Mouse (Mus musculus): ENCODE data around the gene Fbxo17. TPM values are rescaled to one million over a fixed set of nuclear protein-coding genes. Genes with fewer than 3 reads are reported as not detected.

The Fbxo17 gene
- polyA plus RNA-seq, 1 experiment from 2014 or later: 8.3 TPM

DNA sequence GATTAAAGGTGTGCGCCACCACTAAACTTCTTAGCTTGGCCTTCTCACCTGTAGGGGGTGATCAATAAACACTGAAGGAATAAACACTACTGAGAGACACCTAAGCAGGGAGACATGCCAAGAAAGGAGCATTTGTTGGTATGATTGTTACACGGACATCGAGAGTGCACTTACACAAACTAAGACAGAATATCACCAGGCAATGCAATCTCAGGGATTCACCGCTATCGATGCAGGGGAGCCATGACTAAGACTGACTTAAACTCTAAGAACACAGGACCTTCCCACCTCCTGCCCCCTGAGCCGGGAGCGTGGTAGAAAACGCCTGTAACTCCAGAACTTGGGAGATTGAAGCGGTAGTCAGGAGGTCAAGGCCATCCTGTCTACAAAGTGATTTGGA is 24.3 kb downstream of the Fbxo17 start:
- Histone ChIP-seq H3K4me1 (replicated peaks; ENCODE audit: control insufficient read depth, insufficient read depth, low read length) (no peaks in the 10 kb centered on the region; the same call in 1 of the 2 replicates), H3K9ac (ENCODE audit: low read length) (peak overlapping the region; percentile 71), H3K9me3 (ENCODE audit: control insufficient read depth, low read length) (no peaks in the 10 kb centered on the region), H3K36me3 (ENCODE audit: control insufficient read depth, insufficient read depth, low read length) (no peaks in the 10 kb centered on the region; the same call in 1 of the 2 replicates), H3K4me2 (ENCODE audit: low read depth, low read length, severe bottlenecking) (peak overlapping the region; percentile 60), H3K27me3 (ENCODE audit: control insufficient read depth, insufficient read depth, low read length) (no peaks in the 10 kb centered on the region), H3K27ac (ENCODE audit: low read depth, low read length) (no peak overlapping the region), H3K4me3 (ENCODE audit: low read depth, low read length) (peak overlapping the region; percentile 58)
- WGBS: 47% methylated on average over 9 of the region's 9 CpGs
- DNase-seq (ENCODE audit: low spot score): no peak
- no peak for ATAC-seq (replicated peaks; ENCODE audit: low FRiP score)

DNA sequence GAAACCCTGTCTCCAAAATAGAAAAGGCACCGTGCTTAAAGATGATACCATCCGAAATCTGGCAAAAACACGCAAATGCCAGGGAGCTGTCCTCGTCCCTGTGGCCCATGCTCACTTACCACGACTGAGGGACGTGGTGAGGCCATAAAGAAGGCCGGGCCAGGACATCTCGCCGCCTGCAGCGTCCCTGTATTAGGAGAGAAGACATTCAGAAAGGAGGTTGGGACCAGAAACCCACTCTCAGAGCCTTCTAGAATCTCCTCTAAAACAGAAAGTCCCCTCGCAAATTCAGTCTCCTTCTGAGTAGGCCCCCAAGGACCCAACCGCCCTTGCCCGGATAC is 24.7 kb downstream of the Fbxo17 start:
- 2% methylated on average over 13 of the region's 13 CpGs for WGBS
- peak; percentile 57 for DNase-seq (ENCODE audit: low spot score)
- H3K4me2 ChIP-seq (ENCODE audit: low read depth, low read length, severe bottlenecking): peak overlapping the region; percentile 60
- H3K27me3 ChIP-seq (ENCODE audit: control insufficient read depth, insufficient read depth, low read length): no peaks in the 10 kb centered on the region
- peak; percentile 24 for ATAC-seq (replicated peaks; ENCODE audit: low FRiP score)
- no peak overlapping the region for H3K27ac ChIP-seq (ENCODE audit: low read depth, low read length)
- H3K9me3 ChIP-seq (ENCODE audit: control insufficient read depth, low read length): no peaks in the 10 kb centered on the region
- H3K9ac ChIP-seq (ENCODE audit: low read length): peak overlapping the region; percentile 71
- H3K4me3 ChIP-seq (ENCODE audit: low read depth, low read length): peak overlapping the region; percentile 58
- no peaks in the 10 kb centered on the region; the same call in 1 of the 2 replicates for H3K4me1 ChIP-seq (replicated peaks; ENCODE audit: control insufficient read depth, insufficient read depth, low read length)
- H3K36me3 ChIP-seq (ENCODE audit: control insufficient read depth, insufficient read depth, low read length): no peaks in the 10 kb centered on the region; the same call in 1 of the 2 replicates

DNA sequence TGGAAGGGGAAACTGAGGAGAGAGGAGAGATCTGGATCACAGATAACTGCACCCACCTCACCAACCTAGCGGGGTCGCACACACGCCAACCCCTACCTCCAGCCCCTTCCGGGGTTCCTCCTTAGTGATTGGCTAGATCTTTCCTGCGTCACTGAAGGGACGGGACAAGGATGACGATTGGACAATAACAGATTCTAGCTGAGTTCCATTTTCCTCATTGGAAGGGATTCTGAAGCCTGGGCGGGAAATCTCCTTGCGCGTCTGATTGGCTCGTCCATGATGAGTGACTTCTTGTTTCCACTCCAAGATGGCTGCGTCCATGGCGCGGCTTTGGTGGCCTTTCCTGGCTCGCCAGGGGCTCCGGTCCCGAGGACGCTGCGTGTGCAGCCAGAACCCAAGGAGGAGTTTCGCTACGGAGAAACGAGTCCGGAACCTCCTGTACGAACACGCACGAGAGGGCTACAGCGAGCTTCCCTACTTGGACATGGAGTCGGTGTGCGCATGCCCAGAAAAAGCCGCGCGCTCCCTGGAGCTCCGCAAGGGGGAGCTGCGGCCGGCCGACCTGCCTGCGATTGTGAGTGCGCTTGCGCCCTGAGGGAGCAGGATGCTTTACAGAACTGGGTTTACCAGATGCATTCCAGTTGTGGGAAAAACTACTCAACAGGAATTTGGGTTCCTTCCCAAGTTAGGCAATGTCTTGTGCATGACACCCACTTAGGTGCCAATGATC is 25.3 kb downstream of the Fbxo17 start, which contains the start of the genes Mrps12 and Sars2:
Mrps12 (minus strand) TSS at position 112 of the 730 bp plus-strand sequence.
Sars2 (plus strand) TSS at position 284 of the 730 bp plus-strand sequence.
- Histone ChIP-seq H3K27ac (ENCODE audit: low read depth, low read length) (no peak within 1 kb of the TSS), H3K9ac (ENCODE audit: low read length) (peak within 1 kb of the TSS; percentile 71), H3K27me3 (ENCODE audit: control insufficient read depth, insufficient read depth, low read length) (no peaks in the 10 kb centered on the region), H3K4me1 (replicated peaks; ENCODE audit: control insufficient read depth, insufficient read depth, low read length) (no peaks in the 10 kb centered on the region; the same call in 1 of the 2 replicates), H3K36me3 (ENCODE audit: control insufficient read depth, insufficient read depth, low read length) (no peaks in the 10 kb centered on the region; the same call in 1 of the 2 replicates), H3K9me3 (ENCODE audit: control insufficient read depth, low read length) (no peaks in the 10 kb centered on the region), H3K4me3 (ENCODE audit: low read depth, low read length) (peak within 1 kb of the TSS; percentile 58), H3K4me2 (ENCODE audit: low read depth, low read length, severe bottlenecking) (peak within 1 kb of the TSS; percentile 60)
- under 1% methylated on average over 39 of the region's 39 CpGs for WGBS
- DNase-seq (ENCODE audit: low spot score) (peak; percentile 96), ATAC-seq (replicated peaks; ENCODE audit: low FRiP score) (peak; percentile 99)

DNA sequence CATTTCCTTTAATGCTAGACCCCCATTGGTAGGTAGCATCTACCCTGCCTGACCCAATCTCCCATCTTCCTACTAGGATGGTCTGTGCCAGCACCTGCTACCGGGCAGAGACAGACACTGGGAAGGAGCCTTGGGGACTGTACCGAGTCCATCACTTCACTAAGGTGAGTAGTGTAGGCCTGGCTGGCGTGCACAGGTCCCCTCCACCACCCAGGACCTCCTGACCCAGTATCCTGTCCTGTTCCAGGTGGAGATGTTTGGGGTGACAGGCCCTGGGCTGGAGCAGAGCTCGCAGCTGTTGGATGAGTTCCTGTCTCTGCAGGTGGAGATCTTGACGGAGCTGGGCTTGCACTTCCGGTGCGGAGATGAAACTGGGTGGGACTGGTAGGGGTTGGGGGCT is 33.3 kb downstream of the Fbxo17 start:
- Histone ChIP-seq H3K4me1 (replicated peaks; ENCODE audit: control insufficient read depth, insufficient read depth, low read length) (no peaks in the 10 kb centered on the region), H3K4me2 (ENCODE audit: low read depth, low read length, severe bottlenecking) (no peak overlapping the region), H3K9ac (ENCODE audit: low read length) (no peak overlapping the region), H3K27me3 (ENCODE audit: control insufficient read depth, insufficient read depth, low read length) (no peaks in the 10 kb centered on the region), H3K4me3 (ENCODE audit: low read depth, low read length) (no peak overlapping the region), H3K36me3 (ENCODE audit: control insufficient read depth, insufficient read depth, low read length) (no peaks in the 10 kb centered on the region; the same call in 1 of the 2 replicates), H3K27ac (ENCODE audit: low read depth, low read length) (no peak overlapping the region), H3K9me3 (ENCODE audit: control insufficient read depth, low read length) (no peaks in the 10 kb centered on the region)
- no peak for DNase-seq (ENCODE audit: low spot score)
- ATAC-seq (replicated peaks; ENCODE audit: low FRiP score): no peak
- 93% methylated on average over 7 of the region's 7 CpGs for WGBS

DNA sequence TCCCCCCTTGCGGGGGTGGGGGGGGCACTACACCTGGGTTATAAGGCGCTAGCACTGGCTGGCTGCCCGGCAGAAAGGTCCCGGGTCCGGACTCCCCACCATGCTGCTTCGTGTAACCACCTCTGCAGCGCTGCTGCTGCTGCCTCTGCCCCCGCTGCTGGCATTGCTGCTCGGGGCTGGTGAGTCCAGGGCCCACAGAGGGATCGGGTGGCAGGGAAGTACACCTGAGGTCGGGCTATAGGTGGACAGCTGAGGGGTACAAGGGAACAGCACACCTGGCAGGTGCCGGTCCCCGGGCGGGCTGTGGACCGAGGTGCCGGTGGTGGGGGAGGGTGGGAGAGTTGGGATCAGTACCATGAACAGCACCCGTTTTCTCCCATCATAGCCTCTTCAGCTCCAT is 39.5 kb downstream of the Fbxo17 start, which contains the start of gene Ccer2:
Ccer2 (plus strand) TSS at position 96 of the 400 bp plus-strand sequence.
- Histone ChIP-seq H3K4me1 (replicated peaks; ENCODE audit: control insufficient read depth, insufficient read depth, low read length) (0 out of 2 replicates have a peak, but pooled peaks cover 2% of the 10 kb centered on the region), H3K36me3 (ENCODE audit: control insufficient read depth, insufficient read depth, low read length) (no peaks in the 10 kb centered on the region; the same call in 1 of the 2 replicates), H3K27me3 (ENCODE audit: control insufficient read depth, insufficient read depth, low read length) (no peaks in the 10 kb centered on the region), H3K4me3 (ENCODE audit: low read depth, low read length) (no peak within 1 kb of the TSS), H3K4me2 (ENCODE audit: low read depth, low read length, severe bottlenecking) (peak within 1 kb of the TSS; percentile 29; the same call in 1 of the 2 replicates), H3K9ac (ENCODE audit: low read length) (no peak within 1 kb of the TSS; the same call in 1 of the 2 replicates), H3K9me3 (ENCODE audit: control insufficient read depth, low read length) (no peaks in the 10 kb centered on the region), H3K27ac (ENCODE audit: low read depth, low read length) (no peak within 1 kb of the TSS)
- DNase-seq (ENCODE audit: low spot score) (no peak), ATAC-seq (replicated peaks; ENCODE audit: low FRiP score) (no peak)
- 4% methylated on average over 16 of the region's 17 CpGs for WGBS

DNA sequence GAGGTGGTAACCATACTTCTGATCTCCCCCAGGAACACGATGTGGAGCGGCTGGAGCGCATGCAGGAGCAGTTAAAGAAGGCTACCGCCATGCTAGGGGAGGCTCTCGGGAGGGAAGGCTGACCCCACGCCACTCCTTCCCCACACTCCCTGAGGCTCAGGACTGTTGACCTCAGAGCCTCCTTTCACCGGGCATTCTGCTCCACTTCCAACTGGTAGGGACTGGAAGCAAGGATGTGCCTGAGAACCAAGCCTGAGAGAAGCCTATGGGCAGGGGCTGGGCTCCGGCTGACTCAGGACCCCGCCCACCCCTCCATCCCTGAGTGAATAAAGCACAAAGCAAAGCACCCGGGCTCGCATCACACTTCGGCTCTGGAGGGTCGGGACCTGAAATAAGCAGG is 42.0 kb downstream of the Fbxo17 start:
- Histone ChIP-seq H3K4me1 (replicated peaks; ENCODE audit: control insufficient read depth, insufficient read depth, low read length) (0 out of 2 replicates have a peak, but pooled peaks cover 2% of the 10 kb centered on the region), H3K4me2 (ENCODE audit: low read depth, low read length, severe bottlenecking) (no peak overlapping the region), H3K9ac (ENCODE audit: low read length) (no peak overlapping the region), H3K36me3 (ENCODE audit: control insufficient read depth, insufficient read depth, low read length) (no peaks in the 10 kb centered on the region), H3K9me3 (ENCODE audit: control insufficient read depth, low read length) (no peaks in the 10 kb centered on the region), H3K4me3 (ENCODE audit: low read depth, low read length) (no peak overlapping the region), H3K27ac (ENCODE audit: low read depth, low read length) (no peak overlapping the region), H3K27me3 (ENCODE audit: control insufficient read depth, insufficient read depth, low read length) (no peaks in the 10 kb centered on the region)
- ATAC-seq (replicated peaks; ENCODE audit: low FRiP score) (no peak), DNase-seq (ENCODE audit: low spot score) (no peak)
- 77% methylated on average over 13 of the region's 13 CpGs for WGBS

DNA sequence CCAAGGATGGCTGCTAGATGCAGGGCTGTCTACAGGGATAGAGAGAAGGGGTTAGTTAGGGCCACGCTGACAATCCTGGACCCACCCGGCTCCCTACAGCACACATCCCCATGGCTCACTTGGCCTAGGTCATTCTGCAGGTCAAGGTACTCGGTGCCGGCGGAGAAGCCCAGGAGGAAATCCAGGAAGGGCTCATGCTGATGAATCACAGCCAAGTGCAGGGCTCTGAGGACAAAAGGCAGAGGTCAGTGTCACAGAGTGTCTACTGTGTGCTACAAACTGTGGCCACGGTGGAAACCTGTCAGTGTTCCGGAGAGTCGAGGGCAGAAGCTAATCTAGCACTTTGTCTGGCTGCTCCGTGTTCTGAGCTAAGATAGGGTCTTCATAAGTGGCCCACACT is 45.3 kb downstream of the Fbxo17 start:
- Histone ChIP-seq H3K27me3 (ENCODE audit: control insufficient read depth, insufficient read depth, low read length) (no peaks in the 10 kb centered on the region), H3K27ac (ENCODE audit: low read depth, low read length) (no peak overlapping the region), H3K4me1 (replicated peaks; ENCODE audit: control insufficient read depth, insufficient read depth, low read length) (no peaks in the 10 kb centered on the region), H3K4me2 (ENCODE audit: low read depth, low read length, severe bottlenecking) (no peak overlapping the region), H3K9me3 (ENCODE audit: control insufficient read depth, low read length) (no peaks in the 10 kb centered on the region), H3K9ac (ENCODE audit: low read length) (no peak overlapping the region), H3K4me3 (ENCODE audit: low read depth, low read length) (no peak overlapping the region), H3K36me3 (ENCODE audit: control insufficient read depth, insufficient read depth, low read length) (no peaks in the 10 kb centered on the region)
- ATAC-seq (replicated peaks; ENCODE audit: low FRiP score) (no peak), DNase-seq (ENCODE audit: low spot score) (no peak)
- WGBS: 90% methylated on average over 9 of the region's 9 CpGs

DNA sequence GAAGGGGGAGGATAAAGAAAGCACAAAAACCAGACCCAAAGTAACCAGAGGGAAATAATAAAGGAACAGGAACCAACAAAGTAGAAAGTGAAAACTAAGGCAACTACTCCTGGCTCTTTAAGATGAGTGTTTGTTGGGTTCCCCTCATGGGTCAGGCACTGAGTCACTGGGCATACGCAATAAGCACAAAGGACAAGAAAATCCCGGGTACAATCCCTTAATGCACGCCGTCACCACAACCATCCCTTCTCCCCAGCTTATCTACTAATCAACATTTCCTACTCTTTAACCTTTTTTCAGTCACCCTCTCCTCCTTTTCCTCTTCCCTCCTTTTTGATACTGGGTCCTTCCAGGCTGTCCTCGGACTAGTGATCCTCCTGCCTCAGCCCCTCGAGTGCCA is 48.6 kb downstream of the Fbxo17 start:
- no peak for DNase-seq (ENCODE audit: low spot score)
- Histone ChIP-seq H3K27me3 (ENCODE audit: control insufficient read depth, insufficient read depth, low read length) (no peaks in the 10 kb centered on the region), H3K36me3 (ENCODE audit: control insufficient read depth, insufficient read depth, low read length) (no peaks in the 10 kb centered on the region), H3K4me1 (replicated peaks; ENCODE audit: control insufficient read depth, insufficient read depth, low read length) (peaks cover 4% of the 10 kb centered on the region), H3K4me2 (ENCODE audit: low read depth, low read length, severe bottlenecking) (peak overlapping the region; percentile 77; the same call in 1 of the 2 replicates), H3K4me3 (ENCODE audit: low read depth, low read length) (peak overlapping the region; percentile 81; the same call in 1 of the 2 replicates), H3K27ac (ENCODE audit: low read depth, low read length) (no peak overlapping the region), H3K9ac (ENCODE audit: low read length) (no peak overlapping the region), H3K9me3 (ENCODE audit: control insufficient read depth, low read length) (no peaks in the 10 kb centered on the region)
- ATAC-seq (replicated peaks; ENCODE audit: low FRiP score): no peak
- WGBS: 85% methylated on average over 6 of the region's 6 CpGs
